Mouse (Mus musculus): Measurements from ENCODE around the gene Nemp2. TPM values are rescaled to one million over a fixed set of nuclear protein-coding genes. Genes with fewer than 3 reads are reported as not detected.
"Not testable (repeated sequence)": the region's sequence is repeated elsewhere in the genome, so short reads cannot be mapped to it uniquely, and the experiment has no call there.

Gene Nemp2
- polyA plus RNA-seq, 1 experiment from 2014 or later: 1.2 TPM

- TF ChIP-seq CTCF (IDR thresholded peaks at IDR 0.05; ENCODE audit: low read depth) (no peak), EP300 (IDR thresholded peaks at IDR 0.05; ENCODE audit: low read depth) (no peak)
- ATAC-seq (0 out of 2 replicates have a peak, but pooled peaks have one; percentile 25), DNase-seq (peak; percentile 55)
- H3K9me3 ChIP-seq (ENCODE audit: low read length): no peaks in the 10 kb centered on the region
- H3K36me3 ChIP-seq (replicated peaks; ENCODE audit: insufficient read depth, low read length): no peaks in the 10 kb centered on the region; the same call in 1 of the 2 replicates
- no peaks in the 10 kb centered on the region for H3K4me1 ChIP-seq (ENCODE audit: insufficient read depth)
- no peak overlapping the region for H3K4me2 ChIP-seq (ENCODE audit: low read depth, low read length)
- no peak overlapping the region for H3K9ac ChIP-seq (replicated peaks)
- H3K27ac ChIP-seq (ENCODE audit: low read depth): no peak overlapping the region
- H3K27me3 ChIP-seq (ENCODE audit: insufficient read depth, low read length): no peaks in the 10 kb centered on the region
- no peak overlapping the region for H3K4me3 ChIP-seq (ENCODE audit: low read depth, low read length)
- WGBS (ENCODE audit: insufficient replicate concordance): 46% methylated on average over 3 of the region's 3 CpGs
Observed at GRCm38 (mm10) chr1:52676621-52677020, 46.1 kb downstream of the Nemp2 start.

DNA sequence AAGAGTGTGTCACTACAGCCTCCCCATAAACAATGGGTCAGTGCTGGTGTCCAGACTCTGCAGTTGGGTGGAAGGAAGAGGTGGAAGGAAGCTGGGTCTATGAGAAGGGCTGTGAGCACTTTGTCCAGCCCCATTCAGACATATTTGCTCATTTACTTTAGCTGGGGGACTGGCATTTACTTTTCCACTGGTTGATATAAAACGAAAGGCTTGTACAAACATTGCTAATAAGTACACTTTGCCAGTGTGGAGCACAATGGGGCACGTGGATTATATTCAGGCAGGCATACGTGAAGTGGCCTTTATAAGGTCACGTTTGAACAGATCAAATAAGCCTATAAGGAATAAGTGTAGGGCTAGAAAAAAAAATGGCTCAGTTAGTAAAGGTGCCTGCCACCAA lies 53.0 kb downstream of the Nemp2 start:
- 61% methylated on average over 4 of the region's 4 CpGs for WGBS (ENCODE audit: insufficient replicate concordance)

DNA sequence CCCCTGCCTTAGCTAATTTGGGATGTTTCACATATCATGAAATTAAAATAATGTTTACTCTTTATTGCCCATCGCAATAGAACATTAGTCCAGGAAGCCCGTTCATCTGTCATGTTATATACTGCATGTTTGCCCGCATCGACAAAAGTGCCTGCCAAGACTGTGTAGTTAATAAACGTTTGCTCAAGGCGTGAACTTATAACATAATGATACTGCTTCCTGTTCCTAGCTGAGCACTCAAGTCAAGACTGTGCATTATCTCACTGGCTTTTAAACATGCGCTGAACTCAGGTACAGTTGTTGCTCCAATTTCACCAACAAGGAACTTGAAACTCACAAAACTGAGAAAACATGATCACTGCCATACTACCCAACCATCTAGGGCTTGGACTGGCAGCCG lies 57.1 kb downstream of the Nemp2 start:
- TF ChIP-seq CTCF (IDR thresholded peaks at IDR 0.05; ENCODE audit: low read depth): no peak
- TF ChIP-seq EP300 (IDR thresholded peaks at IDR 0.05; ENCODE audit: low read depth): no peak
- no peaks in the 10 kb centered on the region for H3K4me1 ChIP-seq (ENCODE audit: insufficient read depth)
- no peaks in the 10 kb centered on the region for H3K27me3 ChIP-seq (ENCODE audit: insufficient read depth, low read length)
- no peak overlapping the region for H3K4me3 ChIP-seq (ENCODE audit: low read depth, low read length)
- no peaks in the 10 kb centered on the region for H3K36me3 ChIP-seq (replicated peaks; ENCODE audit: insufficient read depth, low read length)
- DNase-seq (no peak), ATAC-seq (no peak)
- no peak overlapping the region for H3K9ac ChIP-seq (replicated peaks)
- H3K9me3 ChIP-seq (ENCODE audit: low read length): no peaks in the 10 kb centered on the region
- no peak overlapping the region for H3K4me2 ChIP-seq (ENCODE audit: low read depth, low read length)
- no peak overlapping the region for H3K27ac ChIP-seq (ENCODE audit: low read depth)
- whole genome bisulfite sequencing (ENCODE audit: insufficient replicate concordance): 77% methylated on average over 8 of the region's 8 CpGs

More for the DNA sequence above, 53.0 kb downstream of the Nemp2 start:
- no peak for DNase-seq
- TF ChIP-seq CTCF (IDR thresholded peaks at IDR 0.05; ENCODE audit: low read depth) (no peak), EP300 (IDR thresholded peaks at IDR 0.05; ENCODE audit: low read depth) (no peak)
- no peak overlapping the region for H3K9ac ChIP-seq (replicated peaks)
- H3K4me3 ChIP-seq (ENCODE audit: low read depth, low read length): no peak overlapping the region
- H3K4me1 ChIP-seq (ENCODE audit: insufficient read depth): no peaks in the 10 kb centered on the region
- H3K9me3 ChIP-seq (ENCODE audit: low read length): no peaks in the 10 kb centered on the region
- H3K4me2 ChIP-seq (ENCODE audit: low read depth, low read length): no peak overlapping the region
- no peaks in the 10 kb centered on the region for H3K36me3 ChIP-seq (replicated peaks; ENCODE audit: insufficient read depth, low read length)
- H3K27me3 ChIP-seq (ENCODE audit: insufficient read depth, low read length): no peaks in the 10 kb centered on the region
- ATAC-seq: no peak
- H3K27ac ChIP-seq (ENCODE audit: low read depth): no peak overlapping the region

DNA sequence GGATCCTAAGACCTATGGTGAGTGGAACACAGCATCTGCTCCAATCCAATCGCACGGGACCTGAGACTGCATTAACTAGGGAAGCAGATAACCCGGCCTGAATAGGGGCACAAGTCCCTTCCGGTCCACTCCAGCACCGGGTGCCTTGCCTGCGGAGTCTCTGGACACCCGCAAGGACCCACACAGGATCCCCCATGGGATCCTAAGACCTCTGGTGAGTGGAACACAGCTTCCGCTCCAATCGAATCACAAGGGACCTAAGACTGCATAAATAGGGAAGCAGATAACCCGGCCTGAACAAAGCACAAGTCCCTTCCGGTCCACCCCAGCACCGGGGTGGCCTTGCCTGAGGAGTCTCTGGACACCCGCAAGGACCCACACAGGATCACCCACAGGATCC lies 64.0 kb downstream of the Nemp2 start:
- H3K4me2 ChIP-seq (ENCODE audit: low read depth, low read length); ATAC-seq; H3K27ac ChIP-seq (ENCODE audit: low read depth); H3K9me3 ChIP-seq (ENCODE audit: low read length); H3K4me3 ChIP-seq (ENCODE audit: low read depth, low read length); DNase-seq; H3K9ac ChIP-seq (replicated peaks); H3K36me3 ChIP-seq (replicated peaks; ENCODE audit: insufficient read depth, low read length); H3K4me1 ChIP-seq (ENCODE audit: insufficient read depth); H3K27me3 ChIP-seq (ENCODE audit: insufficient read depth, low read length): not testable (repeated sequence)
- WGBS (ENCODE audit: insufficient replicate concordance): 89% methylated on average over 13 of the region's 13 CpGs

Other genes starting within 250 kb of the Nemp2 start
- gene Nab1, start 130.0 kb upstream of the Nemp2 start, polyA plus RNA-seq (2015; fragmentation: Nextera tagmentation; extraction: Ambion mirVana): 20.3 and 20.9 TPM in 2 replicates
- 0.94 and 1.1 TPM in 2 replicates for gene Mfsd6, start 96.8 kb downstream of the Nemp2 start, polyA plus RNA-seq (2015; fragmentation: Nextera tagmentation; extraction: Ambion mirVana)
- gene Inpp1, start 187.0 kb downstream of the Nemp2 start, polyA plus RNA-seq (2015; fragmentation: Nextera tagmentation; extraction: Ambion mirVana): 16.5 and 18.0 TPM in 2 replicates
- gene Hibch, start 214.2 kb downstream of the Nemp2 start, polyA plus RNA-seq (2015; fragmentation: Nextera tagmentation; extraction: Ambion mirVana): 30.1 and 33.6 TPM in 2 replicates

All from liver, postnatal 0 days (tissue).